Mouse (Mus musculus): ENCODE measurements around the gene Lima1.

GRCm38 (mm10) chr15:99846633-99847032, 28.6 kb downstream of the Lima1 start:
- no peak for TF ChIP-seq POLR2A (IDR thresholded peaks at IDR 0.05; ENCODE audit: borderline replicate concordance, insufficient read depth, low read length)
- no peak for TF ChIP-seq CTCF (IDR thresholded peaks at IDR 0.05; ENCODE audit: borderline replicate concordance, insufficient read depth, low read depth, low read length)
